Mouse (Mus musculus) left cerebral cortex, adult 2 months (tissue): ENCODE data around the gene Pnldc1. TPM values are rescaled to one million over a fixed set of nuclear protein-coding genes. Genes with fewer than 3 reads are reported as not detected.
"Not testable (repeated sequence)": the region's sequence is repeated elsewhere in the genome, so short reads cannot be mapped to it uniquely, and the experiment has no call there.

Experiments used
- DNase-seq, 2 experiments: peaks; one replicate each; pipeline ENCODE4 v3.0.0; 2021 to 2022; ENCODE audit warnings: low spot score in 2 of 2, mixed read lengths in 1 of 2; ENCODE audit errors: extremely low spot score in 1 of 2
- H3K27ac ChIP-seq: fragments of 200-600 bp; 2 replicates; pipeline ENCODE4 v1.8.1; 2022
- H3K4me3 ChIP-seq: fragments of 200-600 bp; 2 replicates; pipeline ENCODE4 v1.8.1; 2022
- CTCF ChIP-seq: fragments of 200-600 bp; IDR thresholded peaks from 2 replicates; pipeline ENCODE4 v1.8.1; 2022; ENCODE audit warnings: antibody characterized with exemption, mild to moderate bottlenecking, moderate library complexity
- intact Hi-C: fragments of 180-260 bp; cut with DNase I; formaldehyde crosslinking; loops from one replicate; pipeline ENCODE4 v1.15.1; 2025
- long read RNA-seq, 2 experiments: library from polyadenylated mRNA; stranded (forward); transcript quantifications; one replicate each; pipeline ENCODE4 v2.0.0; 2021; ENCODE audit warnings: borderline mapping rate in 2 of 2
- total RNA-seq, 2 experiments: library from RNA; stranded (reverse); gene quantifications; 2 replicates each; pipeline ENCODE4 v1.2.3; 2021

Gene Pnldc1
- 1 to 10 TPM; 2.8 to 4.0 TPM for total RNA-seq
- long read RNA-seq, experiment 1, partial matches to known transcripts: 0 of 1 reads
- long read RNA-seq, experiment 1, other reads (novel, unspliced or antisense): 1 of 1 reads
- long read RNA-seq, experiment 2, partial matches to known transcripts: 0 of 1 reads
- long read RNA-seq, experiment 2, other reads (novel, unspliced or antisense): 1 of 1 reads

DNA sequence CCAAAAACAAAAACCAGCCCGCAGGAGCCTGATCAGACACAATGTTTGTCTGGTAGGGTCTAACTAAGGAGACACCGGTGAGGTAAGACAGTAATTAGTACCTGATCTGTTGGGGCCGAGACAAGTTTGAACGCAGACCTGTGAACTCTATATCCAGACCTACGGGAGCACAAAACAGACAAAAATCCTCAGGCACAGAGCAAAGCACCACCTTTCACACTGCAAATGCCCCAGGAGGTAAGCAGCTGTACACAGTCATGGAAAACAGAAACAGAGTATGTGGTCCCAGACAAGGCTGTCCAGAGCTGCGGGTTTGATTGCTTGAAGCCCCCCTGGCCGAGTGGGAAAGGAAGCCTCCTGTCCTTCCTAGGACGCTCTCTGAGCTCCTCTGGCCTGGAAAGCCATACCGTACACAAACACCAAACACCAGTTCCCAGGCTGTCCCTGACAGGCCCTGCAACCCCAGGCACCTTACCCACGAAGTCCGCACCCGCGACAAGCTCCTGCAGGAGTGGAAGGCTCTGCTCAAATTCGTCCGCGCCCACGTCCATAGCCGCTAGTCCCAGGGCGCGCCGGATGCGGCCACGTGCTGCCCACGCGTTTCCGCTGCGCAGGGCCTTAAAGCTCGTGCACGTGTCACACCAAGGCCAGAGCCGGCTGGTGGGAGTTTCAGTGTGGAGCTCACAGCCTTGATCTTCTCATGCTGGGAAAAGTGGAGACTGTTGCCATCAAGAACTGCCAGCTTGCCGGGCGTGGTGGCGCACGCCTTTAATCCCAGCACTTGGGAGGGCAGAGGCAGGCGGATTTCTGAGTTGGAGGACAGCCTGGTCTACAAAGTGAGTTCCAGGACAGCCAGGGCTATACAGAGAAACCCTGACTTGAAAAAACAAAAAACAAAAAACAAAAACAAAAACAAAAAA lies at the start of gene Pnldc1:
Pnldc1 (minus strand) TSS at position 870 of the 920 bp plus-strand sequence.
- intact Hi-C loops: no loop called here
- no peak for TF ChIP-seq CTCF

GRCm38 (mm10) chr17:12959377-12959776 lies 49.3 kb upstream of the Pnldc1 start:
- H3K4me3 ChIP-seq, DNase-seq, intact Hi-C loops, H3K27ac ChIP-seq: not testable (repeated sequence)

More for the DNA sequence above, at the start of gene Pnldc1:
- no peak for DNase-seq
- H3K27ac ChIP-seq: no peak within 1 kb of the TSS
- no peak within 1 kb of the TSS for H3K4me3 ChIP-seq

GRCm38 (mm10) chr17:12956664-12957063 lies 46.6 kb upstream of the Pnldc1 start:
- H3K27ac ChIP-seq: no peak overlapping the region
- no peak overlapping the region for H3K4me3 ChIP-seq
- no peak for TF ChIP-seq CTCF
- DNase-seq: no peak
- intact Hi-C loops: no loop called here

DNA sequence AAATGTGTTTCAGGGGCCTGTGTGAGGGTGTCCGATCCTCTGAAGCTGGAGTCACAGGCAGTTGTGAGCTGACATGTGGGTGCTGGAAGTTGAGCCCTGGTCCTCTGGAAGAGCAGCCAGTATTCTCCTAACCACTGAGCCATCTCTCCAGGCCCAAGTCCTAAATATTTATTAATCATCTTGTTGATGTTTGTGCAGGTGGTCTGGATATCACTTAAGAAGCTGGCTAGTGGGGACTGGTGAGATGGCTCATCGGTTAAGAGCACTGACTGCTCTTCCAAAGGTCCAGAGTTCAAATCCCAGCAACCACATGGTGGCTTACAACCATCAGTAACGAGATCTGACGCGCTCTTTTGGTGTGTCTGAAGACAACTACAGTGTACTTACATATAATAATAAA lies 39.6 kb upstream of the Pnldc1 start:
- H3K4me3 ChIP-seq: no peak overlapping the region
- TF ChIP-seq CTCF: no peak
- DNase-seq: no peak
- intact Hi-C loops: no loop called here
- no peak overlapping the region for H3K27ac ChIP-seq

DNA sequence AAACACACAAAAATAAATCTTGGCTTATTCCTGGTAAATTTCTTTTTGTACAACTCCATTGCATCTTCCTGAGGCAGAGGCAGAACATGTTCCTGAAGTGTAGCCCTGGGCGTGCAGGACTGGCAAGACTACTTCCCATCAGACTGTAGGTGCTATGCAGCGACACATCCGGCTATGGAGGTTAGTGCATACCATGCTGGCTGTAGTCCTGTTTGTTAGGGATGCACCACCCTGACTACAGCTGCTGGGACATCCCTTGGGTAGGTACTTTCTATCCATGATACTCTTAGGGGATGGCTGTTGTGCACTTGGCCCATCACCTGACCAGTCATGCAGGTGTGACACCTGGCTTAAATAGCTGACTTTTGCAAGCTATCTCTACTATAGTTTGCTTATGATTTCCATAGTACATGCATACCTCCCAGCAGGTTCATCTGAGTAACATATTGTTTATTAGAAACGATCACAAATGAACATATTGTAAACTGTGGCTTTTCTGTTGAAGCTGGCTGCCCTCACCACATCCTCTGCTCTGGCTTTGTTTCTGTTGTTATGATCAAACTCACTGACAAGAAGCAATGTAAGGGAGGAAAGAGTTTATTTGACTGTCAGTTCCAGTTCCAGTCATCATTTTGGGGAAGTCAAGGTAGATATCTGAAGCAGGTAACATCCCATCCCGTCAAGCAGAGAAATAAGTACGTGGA lies 32.6 kb upstream of the Pnldc1 start:
- Histone ChIP-seq H3K4me3 (no peak overlapping the region), H3K27ac (no peak overlapping the region)
- no peak for DNase-seq
- intact Hi-C loops: no loop called here
- no peak for TF ChIP-seq CTCF

DNA sequence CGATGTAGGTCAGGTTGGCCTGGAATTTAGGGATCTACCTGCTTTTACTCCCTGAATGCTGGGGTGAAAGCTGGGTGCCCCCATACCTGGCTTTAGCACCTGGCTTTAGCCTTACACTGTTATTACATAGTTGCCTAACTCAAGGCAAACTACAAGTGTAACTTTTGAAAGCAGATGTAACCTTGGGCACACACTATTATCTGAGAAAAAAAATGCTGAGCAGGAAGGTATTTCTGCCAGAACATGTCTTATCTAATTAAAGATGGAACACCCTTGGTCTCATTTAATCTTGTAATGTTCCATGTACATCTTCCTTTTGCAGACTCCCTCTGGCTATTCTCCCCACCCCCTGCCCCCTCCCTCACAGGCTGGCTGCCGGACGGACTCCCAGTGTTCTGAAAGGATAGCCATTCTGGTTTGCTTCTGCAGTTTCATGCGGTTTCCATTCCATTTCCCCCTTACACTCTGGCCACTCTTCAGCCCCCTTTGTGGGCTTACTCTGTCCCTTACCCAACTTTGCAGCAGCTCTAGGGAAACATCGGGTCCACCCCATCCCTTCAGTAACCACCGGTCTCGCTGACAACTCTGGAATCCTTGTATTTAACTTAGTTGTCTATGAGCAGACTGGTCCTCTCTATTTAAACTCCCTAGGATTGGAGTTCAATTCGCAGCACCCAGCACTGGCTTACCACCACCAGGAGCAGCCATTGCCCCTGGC lies 31.7 kb upstream of the Pnldc1 start:
- intact Hi-C loops: no loop called here
- Histone ChIP-seq H3K27ac (no peak overlapping the region), H3K4me3 (no peak overlapping the region)
- TF ChIP-seq CTCF: no peak
- no peak for DNase-seq

DNA sequence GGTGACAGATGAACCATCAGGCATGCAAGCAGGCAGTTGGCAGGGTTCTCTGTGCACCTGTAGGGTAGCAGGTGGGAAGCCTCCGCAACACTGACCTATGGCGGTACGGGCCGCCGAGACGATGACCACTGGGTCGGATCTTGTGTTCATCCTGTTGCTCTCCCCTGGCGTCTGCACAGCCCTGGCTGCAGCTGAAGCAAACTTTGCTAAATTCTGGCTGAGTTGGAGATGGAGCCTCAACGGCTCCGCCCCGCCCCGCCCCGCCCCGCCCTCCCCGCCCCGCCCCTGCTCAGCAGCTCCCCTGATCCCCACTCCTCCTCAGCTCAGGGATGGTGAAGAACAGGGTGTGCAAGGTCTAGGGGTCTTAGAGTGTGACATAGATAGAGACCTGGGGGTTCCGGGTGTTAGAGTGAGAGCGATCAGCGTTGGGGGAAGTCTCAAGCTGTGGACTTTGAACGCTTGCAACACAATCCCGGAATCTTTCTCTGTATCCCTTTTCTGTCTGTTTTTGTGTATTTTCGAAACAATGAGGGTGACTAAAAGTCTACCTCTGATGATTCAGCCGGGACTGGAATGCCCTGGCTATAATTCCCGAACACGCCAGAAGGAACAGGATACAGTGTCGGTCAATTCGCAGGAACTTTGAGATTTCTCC lies 30.2 kb upstream of the Pnldc1 start, which contains the start of gene Acat3:
Acat3 (minus strand) TSS at position 450 of the 655 bp plus-strand sequence.
- peak within 1 kb of the TSS; percentile 1; the same call in 1 of the 2 replicates for H3K4me3 ChIP-seq
- TF ChIP-seq CTCF: no peak
- H3K27ac ChIP-seq: no peak within 1 kb of the TSS
- intact Hi-C loops: no loop called here
- no peak for DNase-seq

DNA sequence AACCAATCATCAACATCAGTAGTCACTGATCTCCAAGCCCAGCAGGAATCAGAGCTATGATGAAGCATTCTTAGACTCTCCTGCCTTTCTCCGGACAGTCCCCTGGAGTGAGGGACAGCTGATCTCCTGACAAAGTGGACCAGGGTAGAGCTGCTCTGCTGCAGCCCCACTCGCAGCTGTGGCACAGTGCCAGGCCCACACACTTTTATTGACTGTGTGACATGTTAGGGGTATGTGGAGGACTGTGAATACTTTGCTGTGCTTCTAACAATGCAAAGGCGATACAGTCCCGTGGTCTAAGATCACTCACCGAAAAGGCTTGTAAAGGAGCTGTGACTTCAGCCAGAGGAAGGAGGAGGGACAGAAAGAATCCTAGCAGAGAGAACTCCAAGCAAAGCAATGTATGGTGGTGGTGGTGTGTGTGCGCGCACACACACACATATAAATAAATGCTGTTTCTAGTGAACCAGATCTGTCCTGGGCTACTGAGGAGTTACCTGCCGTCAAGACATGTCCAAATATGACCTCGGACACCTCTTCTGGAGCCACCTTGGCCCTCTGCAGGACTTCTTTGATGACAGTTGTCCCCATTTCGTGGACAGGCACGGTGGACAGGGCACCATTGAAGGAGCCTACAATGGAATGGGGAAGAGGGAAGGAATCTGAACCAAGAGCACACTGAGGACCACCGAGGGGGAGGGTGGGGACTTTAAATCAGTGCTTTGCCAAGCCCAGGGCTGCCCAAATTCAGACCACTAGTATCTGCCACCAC lies 29.5 kb upstream of the Pnldc1 start:
- intact Hi-C loops, DNase-seq, H3K27ac ChIP-seq: not testable (repeated sequence)
- H3K4me3 ChIP-seq: peak overlapping the region; percentile 1; the same call in 1 of the 2 replicates

GRCm38 (mm10) chr17:12938077-12938476 lies 28.0 kb upstream of the Pnldc1 start:
- H3K4me3 ChIP-seq: no peak overlapping the region
- no peak for DNase-seq
- no peak overlapping the region for H3K27ac ChIP-seq
- no peak for TF ChIP-seq CTCF
- intact Hi-C loops: no loop called here

GRCm38 (mm10) chr17:12937412-12937970 lies 27.5 kb upstream of the Pnldc1 start:
- H3K27ac ChIP-seq: no peak overlapping the region
- DNase-seq: no peak
- TF ChIP-seq CTCF: no peak

More at GRCm38 (mm10) chr17:12937412-12937970, 27.5 kb upstream of the Pnldc1 start:
- intact Hi-C loops: no loop called here
- no peak overlapping the region for H3K4me3 ChIP-seq
